Mouse (Mus musculus) c-Kit-negative CD71-positive TER-119-positive erythroid progenitor cells, embryonic 14.5 days (primary cell): ENCODE results near the gene 1520401A03Rik.
A peak's percentile ranks its signal among the peaks of the same experiment; 100 is the strongest.
"Not testable (repeated sequence)": the region's sequence is repeated elsewhere in the genome, so short reads cannot be mapped to it uniquely, and the experiment has no call there.

ENCODE experiments used
- DNase-seq: peaks from one replicate; pipeline ENCODE4 v3.0.0-alpha.2; 2013; ENCODE audit warnings: low read depth, low spot score

Gene 1520401A03Rik

GRCm38 (mm10) chr17:23722376-23723125 lies at the start of gene 1520401A03Rik:
Gene 1520401A03Rik (minus strand): TSS chr17:23722783.
- DNase-seq: no peak

DNA sequence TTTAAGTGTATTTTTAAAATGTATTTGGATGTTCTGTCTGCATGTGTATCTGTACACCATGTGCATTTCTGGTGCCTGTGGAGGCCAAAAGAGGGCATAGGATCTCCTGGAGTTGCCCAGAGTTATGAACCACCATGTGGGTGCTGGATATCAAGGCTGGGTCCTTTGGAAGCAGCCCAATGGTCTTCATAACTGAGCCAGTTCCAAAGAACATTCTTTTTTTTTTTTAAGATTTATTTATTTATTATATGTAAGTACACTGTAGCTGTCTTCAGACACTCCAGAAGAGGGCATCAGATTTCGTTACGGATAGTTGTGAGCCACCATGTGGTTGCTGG lies 49.6 kb upstream of the 1520401A03Rik start:
- DNase-seq: not testable (repeated sequence)

DNA sequence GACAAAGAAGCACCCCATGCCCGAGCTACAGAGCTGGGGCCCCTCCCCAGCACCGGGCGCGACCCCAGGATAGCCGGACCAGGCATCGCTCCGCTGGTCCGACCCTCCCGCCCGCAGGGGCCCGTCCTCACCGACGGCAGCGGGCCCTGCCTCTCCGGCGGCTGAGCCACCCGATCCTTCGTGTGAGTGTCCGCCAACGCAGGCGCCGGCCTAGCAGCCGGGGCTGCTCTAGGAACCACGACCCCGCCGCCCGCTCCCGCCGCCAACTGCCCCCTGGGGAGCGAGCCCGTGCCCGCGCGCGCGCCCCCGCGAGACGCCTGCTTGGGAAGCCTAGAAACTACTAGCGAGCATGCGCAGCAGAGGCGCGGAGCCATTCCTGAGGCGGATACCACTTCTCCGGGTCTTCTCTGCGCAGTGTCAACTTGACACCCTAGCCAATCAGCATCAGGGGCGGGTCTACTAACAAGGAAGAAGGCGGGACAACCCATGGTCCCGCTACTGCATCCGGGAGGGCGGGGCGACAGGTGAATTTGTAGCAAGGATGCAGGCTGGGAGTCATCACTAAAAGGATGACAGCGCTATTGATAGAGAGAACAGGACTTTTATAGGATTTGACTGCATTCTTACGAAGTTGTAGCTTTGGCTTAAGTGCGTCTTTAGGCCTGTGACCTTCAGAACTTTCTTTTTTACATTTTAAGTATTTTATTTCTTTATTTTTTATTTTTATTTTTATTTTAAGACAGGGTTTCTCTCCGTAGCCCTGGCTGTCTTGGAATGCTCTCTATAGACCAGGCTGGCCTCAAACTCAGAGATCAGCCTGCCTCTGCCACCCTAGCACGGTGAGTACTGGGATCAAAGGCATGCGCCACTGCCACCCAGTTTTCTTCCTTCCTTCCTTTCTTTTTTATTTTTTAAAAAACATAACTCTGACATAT lies 49.0 kb upstream of the 1520401A03Rik start, which contains the start of gene Flywch1:
Gene Flywch1 (minus strand): TSS at position 319 of the 935 bp plus-strand sequence.
- DNase-seq: peak; percentile 92

DNA sequence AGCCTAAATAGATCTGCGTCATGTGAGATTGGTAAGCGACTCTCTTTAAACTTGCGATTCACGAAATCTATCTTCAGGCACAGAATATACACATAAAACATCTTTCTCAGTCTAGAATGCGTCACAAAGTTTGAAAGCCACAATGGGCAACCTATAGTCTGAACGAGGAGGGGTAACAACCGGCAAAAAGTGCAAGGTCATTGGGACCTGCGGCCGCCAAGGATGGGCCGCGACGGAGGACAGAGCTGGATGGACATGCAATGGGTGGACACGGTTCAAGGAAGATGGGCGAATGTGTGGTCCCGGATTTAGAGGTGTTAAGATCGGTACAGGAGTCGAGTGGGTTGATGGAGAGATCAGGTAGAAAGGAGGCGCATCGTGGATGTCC lies 48.3 kb upstream of the 1520401A03Rik start:
- no peak for DNase-seq

DNA sequence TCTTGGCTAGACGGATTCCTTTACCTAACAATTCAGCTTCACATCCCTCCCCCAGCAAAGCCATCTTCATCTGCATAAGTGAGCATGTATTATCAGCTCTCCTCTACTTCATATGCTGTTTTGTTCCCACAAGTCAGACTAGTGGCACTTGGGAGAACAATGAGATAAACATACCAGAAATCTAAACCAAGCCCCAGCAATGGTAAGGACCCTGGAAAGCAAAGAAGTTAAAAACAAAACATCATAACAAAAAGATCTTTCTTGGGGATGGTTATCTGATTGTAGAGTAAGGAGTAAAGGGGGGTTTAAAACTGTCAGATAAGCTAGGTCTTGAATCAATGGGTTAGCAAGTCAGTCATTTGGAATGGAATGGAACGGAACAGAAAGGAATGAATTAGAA lies 47.9 kb upstream of the 1520401A03Rik start:
- no peak for DNase-seq

DNA sequence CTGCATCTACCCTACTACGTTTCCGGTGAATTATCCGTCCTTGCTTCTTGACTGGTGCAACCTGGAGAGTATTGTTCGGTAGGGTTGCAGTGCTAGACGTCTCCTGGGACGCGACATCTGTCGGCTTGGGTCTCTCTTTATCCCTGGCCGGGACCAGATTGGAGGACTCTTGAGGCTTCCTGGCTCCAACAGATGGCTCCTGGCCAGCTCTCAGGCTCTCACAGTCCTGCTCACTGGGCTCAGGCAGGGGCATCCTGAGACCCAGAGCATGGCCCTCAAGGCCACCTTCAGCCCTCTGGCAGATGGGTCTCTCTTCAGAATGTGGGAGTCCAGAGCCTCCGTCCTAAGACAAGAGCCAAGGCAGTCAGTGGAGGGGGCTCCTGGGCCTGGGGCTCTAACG lies 40.4 kb upstream of the 1520401A03Rik start:
- no peak for DNase-seq

GRCm38 (mm10) chr17:23761155-23761554 lies 38.6 kb upstream of the 1520401A03Rik start:
- no peak for DNase-seq

DNA sequence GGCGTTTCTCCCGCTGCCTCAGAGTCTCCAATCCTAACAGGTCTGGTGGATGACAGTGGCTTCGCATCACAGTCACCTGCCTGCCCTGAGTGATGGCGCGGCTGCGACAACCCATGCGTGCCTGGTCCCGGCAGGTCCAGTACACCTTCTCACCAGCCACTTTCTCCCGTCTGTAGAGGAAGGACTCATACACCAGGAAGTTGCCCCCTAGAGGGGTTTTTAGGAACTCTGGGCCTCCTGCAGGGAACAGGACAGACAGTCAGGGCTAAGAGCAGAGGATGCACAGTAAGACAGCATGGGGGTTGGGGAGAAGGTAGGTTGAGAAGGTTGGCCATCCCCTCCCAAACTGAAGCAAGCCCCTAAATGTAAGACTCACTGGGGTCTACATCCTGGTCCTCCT lies 37.6 kb upstream of the 1520401A03Rik start:
- DNase-seq: no peak

DNA sequence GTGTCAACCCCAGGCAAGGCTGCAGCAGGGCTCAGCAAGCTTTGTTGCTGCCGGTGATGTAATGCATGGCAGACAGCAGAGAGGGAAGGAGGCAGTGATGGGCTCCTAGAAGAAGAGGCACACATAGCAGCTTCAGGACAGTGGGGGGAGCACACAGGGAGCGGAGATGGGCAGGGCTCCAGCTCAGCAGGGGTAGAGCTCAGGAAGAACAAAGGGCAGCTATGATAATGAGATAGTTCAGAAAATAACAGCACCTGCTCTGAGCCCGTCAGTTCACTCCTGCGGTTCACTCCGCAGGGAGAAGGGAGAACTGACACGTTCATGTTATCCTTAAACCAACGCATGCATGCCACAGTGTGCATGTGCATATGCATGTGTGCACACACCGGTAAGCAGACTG lies 36.2 kb upstream of the 1520401A03Rik start:
- DNase-seq: no peak

GRCm38 (mm10) chr17:23757581-23757980 lies 35.0 kb upstream of the 1520401A03Rik start:
- DNase-seq: no peak

GRCm38 (mm10) chr17:23755689-23756088 lies 33.1 kb upstream of the 1520401A03Rik start:
- no peak for DNase-seq

DNA sequence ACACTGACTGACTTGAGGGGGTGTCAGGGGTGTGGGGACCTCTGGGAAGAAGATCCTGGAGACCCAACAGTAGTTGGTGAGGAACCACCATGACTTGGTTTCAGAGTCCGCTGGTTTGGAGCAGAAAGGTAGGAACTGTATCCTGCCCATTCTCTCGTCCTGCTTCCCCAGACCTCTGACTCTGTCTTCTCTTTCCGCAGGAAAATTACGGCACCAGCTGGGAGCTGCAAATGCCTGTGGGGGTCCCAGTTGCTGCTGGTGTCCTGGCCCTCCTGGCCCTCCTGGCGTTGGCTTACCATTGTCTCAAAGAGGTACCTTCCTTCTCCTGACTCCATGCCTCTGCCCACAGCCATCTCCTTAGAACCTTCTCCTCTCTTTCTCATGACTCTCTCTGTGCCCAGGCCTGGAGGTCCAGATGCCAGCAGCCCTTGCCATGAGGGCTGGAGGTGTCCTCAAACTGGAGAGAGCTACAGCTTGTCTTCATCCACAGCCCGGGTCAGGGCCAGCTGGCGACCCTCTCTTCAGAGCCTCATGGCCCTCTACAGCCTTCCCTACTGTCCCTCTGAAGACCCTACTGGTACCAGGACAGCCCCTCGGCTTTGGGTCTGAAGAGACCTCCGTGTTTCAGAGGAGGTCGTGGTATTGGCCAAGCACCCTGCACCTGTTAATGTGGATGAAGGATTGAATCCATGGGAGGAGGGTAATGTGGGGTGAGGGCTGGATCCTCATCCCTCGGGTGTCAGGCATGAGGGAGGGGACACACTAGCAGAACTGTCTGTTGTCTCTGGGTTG lies 27.0 kb upstream of the 1520401A03Rik start:
- DNase-seq: no peak

DNA sequence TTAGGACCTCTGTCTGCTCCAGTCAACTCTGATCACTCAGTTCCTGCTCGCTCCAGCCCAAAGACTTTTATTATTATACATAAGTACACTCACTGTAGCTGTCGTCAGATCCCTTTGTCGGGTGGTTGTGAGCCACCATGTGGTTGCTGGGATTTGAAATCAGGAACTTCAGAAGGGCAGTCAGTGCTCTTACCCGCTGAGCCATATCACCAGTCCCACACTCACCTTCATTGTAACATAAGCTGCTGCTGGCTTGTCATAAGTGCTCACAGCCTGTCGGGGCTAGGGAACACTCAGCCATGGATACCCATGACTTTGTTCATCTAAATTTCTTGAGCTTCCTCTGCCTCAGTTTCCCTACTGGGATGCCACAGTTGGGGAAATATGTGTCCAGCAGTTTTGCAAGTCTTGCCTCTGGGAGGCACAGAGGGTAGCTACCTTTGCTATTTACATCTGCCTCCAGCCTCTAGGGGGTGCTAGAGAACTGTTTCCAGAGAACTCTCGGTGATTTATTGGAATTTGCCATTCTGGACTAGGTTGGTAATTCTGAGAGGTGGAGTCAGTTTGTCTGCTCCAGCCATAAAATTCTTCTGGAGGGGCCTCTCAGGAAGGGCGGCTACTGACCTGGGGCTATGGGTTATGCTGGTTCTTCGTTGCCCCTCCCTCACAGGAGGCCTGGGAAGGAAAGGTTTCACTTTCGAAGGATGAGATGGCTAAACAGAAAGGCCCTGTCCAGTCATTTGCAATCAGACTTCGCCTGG lies 26.2 kb upstream of the 1520401A03Rik start:
- peak; percentile 73 for DNase-seq

DNA sequence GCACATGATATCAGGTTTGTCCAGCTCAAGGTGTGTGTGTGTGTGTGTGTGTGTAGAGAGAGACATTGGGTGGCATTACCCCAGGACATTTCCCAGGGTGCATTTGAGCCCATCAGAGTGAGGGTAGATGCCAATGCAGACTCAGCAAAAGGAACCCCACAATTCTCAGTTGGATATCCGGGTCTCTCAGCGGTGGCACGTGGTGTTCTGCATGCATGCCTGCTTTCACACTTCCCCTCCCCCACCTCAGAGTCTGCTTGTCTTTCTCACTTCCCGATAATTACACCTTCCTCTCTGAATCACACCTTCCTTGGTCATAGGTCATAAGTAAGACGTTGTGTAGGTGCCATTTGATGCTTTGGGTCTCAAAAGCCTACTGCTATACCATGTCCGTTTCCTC lies 25.4 kb upstream of the 1520401A03Rik start:
- DNase-seq: no peak

- no peak for DNase-seq
These were observed 24.9 kb upstream of the 1520401A03Rik start for GRCm38 (mm10) chr17:23747471-23747870.

- no peak for DNase-seq
These were observed 24.2 kb upstream of the 1520401A03Rik start for GRCm38 (mm10) chr17:23746767-23747166.

DNA sequence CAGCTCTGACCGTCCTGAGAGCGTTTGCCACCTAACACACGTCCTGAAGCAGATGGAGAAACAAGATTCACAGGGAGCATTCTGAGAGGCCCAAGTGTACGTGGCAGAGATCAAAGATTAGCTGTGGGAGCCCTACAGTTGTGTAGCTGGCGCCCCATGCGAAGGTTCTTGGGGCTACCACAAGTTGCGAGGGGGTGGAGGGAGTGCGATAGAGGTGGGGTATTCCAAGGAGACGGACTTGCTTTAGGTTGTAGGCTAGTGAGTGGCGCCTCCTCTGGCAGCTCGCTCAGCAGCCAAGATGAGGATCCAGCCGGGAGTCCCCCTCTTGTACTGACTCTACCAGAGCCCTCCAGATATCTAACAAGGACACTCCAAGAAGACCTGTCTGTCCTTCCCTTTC lies 23.7 kb upstream of the 1520401A03Rik start:
- no peak for DNase-seq

- no peak for DNase-seq
These were observed 23.0 kb upstream of the 1520401A03Rik start, which contains the start of gene Kremen2 for GRCm38 (mm10) chr17:23745301-23746251. Gene Kremen2 (minus strand): TSS chr17:23745833.

DNA sequence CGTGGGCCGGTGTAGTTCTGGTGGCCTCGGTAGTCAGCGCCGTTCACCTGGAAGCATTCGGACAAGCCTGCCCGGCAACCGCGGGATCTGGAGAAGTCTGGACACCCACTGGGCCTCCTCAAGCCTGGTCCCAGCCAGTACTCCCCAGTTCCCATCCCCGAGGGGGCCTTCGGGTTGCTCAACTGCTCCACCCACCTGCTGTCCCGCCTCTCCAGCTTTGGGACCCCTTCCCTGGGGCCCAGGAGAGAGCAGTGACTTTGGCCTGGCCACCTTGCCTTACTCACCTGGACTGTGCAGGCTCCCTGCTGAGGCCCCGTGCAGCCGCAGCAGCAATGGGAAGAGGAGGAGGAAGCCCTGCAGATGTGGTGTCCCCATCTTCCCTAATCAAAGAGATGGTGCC lies 22.1 kb upstream of the 1520401A03Rik start:
- DNase-seq: no peak

GRCm38 (mm10) chr17:23744076-23744475 lies 21.5 kb upstream of the 1520401A03Rik start:
- no peak for DNase-seq
